Mouse (Mus musculus) ES-E14 (cell line): ENCODE measurements around the gene Ranbp3.

Source experiments
- HCFC1 ChIP-seq: IDR thresholded peaks from 2 replicates; pipeline ENCODE4 v1.6.1; 2012; ENCODE audit warnings: low read length, inconsistent platforms, borderline replicate concordance; ENCODE audit not compliant: insufficient read depth
- MAFK ChIP-seq: IDR thresholded peaks from 2 replicates; pipeline ENCODE4 v1.6.1; 2014; ENCODE audit warnings: mild to moderate bottlenecking, low read depth, low read length, inconsistent platforms; ENCODE audit not compliant: insufficient read depth
- ZC3H11A ChIP-seq: IDR thresholded peaks from 2 replicates; pipeline ENCODE4 v1.6.1; 2012; ENCODE audit warnings: low read depth, mild to moderate bottlenecking, inconsistent platforms, low read length, borderline replicate concordance
- ZNF384 ChIP-seq: IDR thresholded peaks from 2 replicates; pipeline ENCODE4 v1.6.1; 2012; ENCODE audit warnings: low read depth, low read length, inconsistent platforms

GRCm38 (mm10) chr17:56663659-56664058 is 9.4 kb upstream of the Ranbp3 start:
- TF ChIP-seq ZC3H11A (no peak), ZNF384 (no peak), HCFC1 (no peak), MAFK (no peak)
